Mouse (Mus musculus) thymus, postnatal 14 days (tissue): ENCODE measurements around the gene Pnmal1.

Source experiments
- DNase-seq: peaks from one replicate; pipeline ENCODE4 v3.0.0; 2021

Gene Pnmal1

DNA sequence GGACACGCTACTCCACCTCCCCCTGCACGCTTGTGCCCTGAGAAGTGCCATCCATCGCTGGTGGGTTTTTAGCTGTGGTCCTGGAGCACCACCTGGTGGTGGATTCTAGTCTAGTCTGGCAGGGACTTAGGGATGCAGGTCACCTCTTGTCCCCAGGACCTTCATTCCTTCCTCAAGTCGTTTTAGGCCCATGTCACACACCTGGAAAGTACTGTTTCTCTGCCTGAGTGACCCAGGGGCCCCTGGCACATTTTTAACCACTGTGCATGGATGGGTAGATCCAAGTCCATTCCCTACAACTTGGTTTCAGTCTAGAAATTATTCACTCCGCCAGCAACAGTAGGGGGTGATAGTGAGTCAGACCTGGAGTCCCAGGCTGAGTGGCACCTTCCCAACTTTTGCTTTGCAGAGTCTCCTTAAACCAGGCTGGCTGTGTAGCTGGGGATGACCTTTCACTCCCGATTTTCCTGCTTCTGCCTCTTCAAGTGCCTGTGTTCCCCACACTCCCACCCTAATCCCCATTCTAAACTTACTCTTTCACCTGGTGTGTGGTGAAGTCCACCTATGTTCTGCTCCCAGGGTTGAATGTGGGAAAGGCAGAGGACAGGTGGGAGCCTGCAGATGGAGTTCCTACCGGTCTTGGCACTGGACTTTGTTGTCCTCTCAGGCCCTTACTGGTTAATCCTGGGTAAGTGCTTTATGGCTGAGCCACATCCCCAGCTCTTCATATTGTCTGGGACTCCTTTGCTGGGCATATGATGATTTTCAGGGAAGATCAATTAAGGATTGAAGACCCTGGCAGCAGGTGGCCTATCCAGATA lies 43.1 kb downstream of the Pnmal1 start:
- peak; percentile 89 for DNase-seq

GRCm38 (mm10) chr7:17003230-17003960 lies 43.9 kb downstream of the Pnmal1 start:
- DNase-seq: no peak

- DNase-seq: no peak
Measured at GRCm38 (mm10) chr7:17004716-17005115, 45.2 kb downstream of the Pnmal1 start.

DNA sequence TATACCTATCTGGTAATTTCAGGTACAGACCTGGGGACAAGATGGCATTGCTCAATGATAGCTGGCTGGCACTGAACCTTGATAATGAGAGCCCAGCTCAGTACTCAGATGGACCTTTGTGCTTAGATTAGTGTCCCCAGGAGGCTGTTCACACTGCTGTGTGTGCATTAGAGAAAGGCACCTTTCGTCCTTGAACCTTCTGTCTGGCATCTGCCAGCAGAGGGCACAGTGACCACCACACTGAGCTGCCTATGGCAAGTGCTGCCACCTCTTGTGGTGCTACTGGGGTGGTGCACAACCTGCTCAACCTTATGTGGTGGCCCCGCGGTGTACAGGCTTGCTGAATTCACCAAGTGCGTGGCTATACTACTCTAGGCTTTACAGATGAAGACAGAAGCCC lies 47.8 kb downstream of the Pnmal1 start:
- DNase-seq: peak; percentile 68

DNA sequence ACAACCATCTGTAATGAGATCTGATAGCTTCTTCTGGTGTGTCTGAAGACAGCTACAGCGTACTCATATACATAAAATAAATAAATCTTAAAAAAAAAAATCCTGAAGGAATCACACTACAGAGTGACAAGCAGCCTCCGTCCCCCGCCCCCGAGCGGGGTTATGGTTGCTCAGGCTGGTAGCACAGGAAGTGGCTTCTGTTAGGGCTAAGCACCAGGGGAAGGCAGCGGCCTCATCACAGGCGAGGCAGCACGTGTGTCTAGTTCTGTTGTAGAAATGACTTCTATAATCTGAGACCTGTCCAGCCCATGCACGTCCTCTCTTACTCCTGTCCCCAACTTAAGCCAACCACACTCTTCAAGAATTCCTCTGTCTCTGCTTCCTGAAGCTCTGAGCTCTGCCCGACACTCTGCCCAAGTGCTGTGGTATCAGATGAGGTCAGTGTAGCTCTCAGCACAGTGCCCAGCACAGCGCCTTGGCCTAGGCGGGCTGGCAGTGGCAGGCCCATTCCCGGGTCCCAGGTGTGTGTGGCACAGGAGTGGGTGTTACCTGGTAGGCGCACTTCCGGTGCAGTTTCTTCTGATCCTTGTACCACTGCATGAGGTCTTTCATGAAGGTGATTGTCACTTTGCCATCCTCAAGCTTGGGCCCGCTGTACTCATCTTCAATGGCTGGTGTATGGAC lies 50.0 kb downstream of the Pnmal1 start:
- DNase-seq: peak; percentile 83

- DNase-seq: no peak
Measured at GRCm38 (mm10) chr7:17010010-17010347, 50.5 kb downstream of the Pnmal1 start.

- DNase-seq: no peak
Measured at GRCm38 (mm10) chr7:17011909-17012590, 52.6 kb downstream of the Pnmal1 start.
